Mouse (Mus musculus): ENCODE measurements around the gene Chrng.

Chrng gene

GRCm38 (mm10) chr1:87252040-87252609 lies 47.7 kb downstream of the Chrng start:
- DNase-seq (ENCODE audit: low read depth, low spot score): no peak

- no peak for DNase-seq (ENCODE audit: low read depth, low spot score)
These were observed 50.7 kb downstream of the Chrng start for GRCm38 (mm10) chr1:87255173-87255572.

GRCm38 (mm10) chr1:87257691-87258090 lies 53.2 kb downstream of the Chrng start:
- no peak for DNase-seq (ENCODE audit: low read depth, low spot score)

- no peak for DNase-seq (ENCODE audit: low read depth, low spot score)
These were observed 54.0 kb downstream of the Chrng start for GRCm38 (mm10) chr1:87258484-87258883.

- no peak for DNase-seq (ENCODE audit: low read depth, low spot score)
These were observed 54.9 kb downstream of the Chrng start for GRCm38 (mm10) chr1:87259316-87259715.

All from retina, adult 2 months (tissue).